Mouse (Mus musculus): ENCODE measurements at regions not wholly inside any gene's neighbourhood (a gene's known extent, or its start where the extent isn't known, plus 50 kb on each side); places are given as distances from the start of the nearest gene placed in this dataset.

DNA sequence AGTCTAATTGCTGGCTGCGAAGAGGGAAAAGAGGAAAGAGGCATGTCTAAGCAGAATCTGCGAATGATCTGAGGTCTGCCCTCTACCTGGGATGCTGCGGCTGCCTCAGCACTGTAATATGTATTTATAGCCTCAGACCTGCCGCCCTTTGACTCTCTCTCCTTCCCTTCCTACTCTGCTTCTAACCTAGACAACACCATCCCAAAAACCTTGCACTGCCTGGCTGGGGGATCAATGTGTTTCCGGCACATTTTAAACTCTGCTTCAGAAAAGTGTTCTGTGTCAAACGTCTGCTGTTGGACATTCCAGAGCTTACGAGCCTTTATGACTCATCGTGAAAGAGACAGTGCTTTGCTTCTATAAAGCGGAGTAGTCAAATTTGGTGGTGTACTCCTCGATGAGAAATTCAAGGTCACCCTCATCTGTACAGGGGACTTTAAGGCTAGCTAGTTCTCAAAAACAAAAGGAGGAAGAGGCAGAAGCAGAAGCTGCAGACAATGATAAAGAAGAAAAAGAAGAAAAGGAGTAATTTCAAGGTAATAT, 91.9 kb upstream of the Smad1 start:
- 0 out of 2 replicates have a peak, but pooled peaks cover 2% of the 10 kb centered on the region for H3K4me1 ChIP-seq (ENCODE audit: control insufficient read depth, insufficient read depth, insufficient read length, low read length)
- no peak overlapping the region for H3K4me3 ChIP-seq (ENCODE audit: insufficient read depth, low read depth, low read length)
- H3K27ac ChIP-seq (replicated peaks; ENCODE audit: low read depth, low read length), result no peak overlapping the region

- Histone ChIP-seq H3K4me1 (ENCODE audit: control insufficient read depth, insufficient read depth, insufficient read length, low read length) (0 out of 2 replicates have a peak, but pooled peaks cover 2% of the 10 kb centered on the region), H3K4me3 (ENCODE audit: insufficient read depth, low read depth, low read length) (no peak overlapping the region), H3K27ac (replicated peaks; ENCODE audit: low read depth, low read length) (no peak overlapping the region)
These were observed 91.4 kb upstream of the Smad1 start for GRCm38 (mm10) chr8:79490739-79491138.

DNA sequence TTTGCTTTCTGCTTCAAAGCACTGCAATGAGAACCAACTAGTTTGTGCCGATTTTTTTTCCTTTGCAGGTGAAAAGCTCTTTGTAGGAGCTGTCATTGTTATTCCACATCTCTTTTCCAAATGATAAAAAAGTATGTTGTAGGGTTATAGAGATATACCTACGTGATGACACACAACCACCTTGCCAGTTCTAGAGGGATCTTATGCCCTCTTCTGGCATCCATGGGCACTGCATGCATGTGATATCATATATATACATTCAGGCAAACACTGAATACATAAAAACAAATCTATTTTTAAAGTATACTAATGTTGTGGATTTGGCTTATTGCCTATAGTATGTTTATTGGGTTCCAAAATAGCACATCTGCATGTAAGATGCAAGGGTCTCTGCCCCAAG, 89.5 kb upstream of the Smad1 start:
- no peak overlapping the region for H3K4me3 ChIP-seq (ENCODE audit: insufficient read depth, low read depth, low read length)
- no peak overlapping the region for H3K27ac ChIP-seq (replicated peaks; ENCODE audit: low read depth, low read length)
- H3K4me1 ChIP-seq (ENCODE audit: control insufficient read depth, insufficient read depth, insufficient read length, low read length), result 0 out of 2 replicates have a peak, but pooled peaks cover 2% of the 10 kb centered on the region

- Histone ChIP-seq H3K4me1 (ENCODE audit: control insufficient read depth, insufficient read depth, insufficient read length, low read length) (peaks cover 2% of the 10 kb centered on the region; the same call in 1 of the 2 replicates), H3K4me3 (ENCODE audit: insufficient read depth, low read depth, low read length) (no peak overlapping the region), H3K27ac (replicated peaks; ENCODE audit: low read depth, low read length) (no peak overlapping the region)
These were observed 88.3 kb upstream of the Smad1 start for GRCm38 (mm10) chr8:79487597-79487996.

DNA sequence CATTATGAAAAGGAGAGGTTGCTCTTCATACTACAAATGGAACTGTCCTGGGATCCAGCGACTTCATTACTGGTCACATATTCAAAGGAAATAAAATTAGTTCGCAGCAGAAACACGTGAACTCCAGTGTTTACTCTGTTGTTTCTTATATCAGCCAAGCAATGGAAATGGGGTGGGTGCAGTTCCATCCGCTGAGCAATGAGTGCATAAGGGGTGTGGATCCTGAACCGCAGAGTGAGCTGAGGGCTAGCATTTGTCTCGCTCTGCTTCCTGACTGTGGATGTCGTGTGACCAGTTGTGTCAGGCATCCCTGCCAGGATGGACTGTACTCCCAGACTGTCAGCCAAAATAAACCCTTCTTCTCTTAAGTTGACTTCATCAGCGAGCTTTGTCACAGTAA, 80.0 kb upstream of the Smad1 start:
- no peak overlapping the region for H3K27ac ChIP-seq (replicated peaks; ENCODE audit: low read depth, low read length)
- H3K4me3 ChIP-seq (ENCODE audit: insufficient read depth, low read depth, low read length), result no peak overlapping the region
- H3K4me1 ChIP-seq (ENCODE audit: control insufficient read depth, insufficient read depth, insufficient read length, low read length), result no peaks in the 10 kb centered on the region; the same call in 1 of the 2 replicates

DNA sequence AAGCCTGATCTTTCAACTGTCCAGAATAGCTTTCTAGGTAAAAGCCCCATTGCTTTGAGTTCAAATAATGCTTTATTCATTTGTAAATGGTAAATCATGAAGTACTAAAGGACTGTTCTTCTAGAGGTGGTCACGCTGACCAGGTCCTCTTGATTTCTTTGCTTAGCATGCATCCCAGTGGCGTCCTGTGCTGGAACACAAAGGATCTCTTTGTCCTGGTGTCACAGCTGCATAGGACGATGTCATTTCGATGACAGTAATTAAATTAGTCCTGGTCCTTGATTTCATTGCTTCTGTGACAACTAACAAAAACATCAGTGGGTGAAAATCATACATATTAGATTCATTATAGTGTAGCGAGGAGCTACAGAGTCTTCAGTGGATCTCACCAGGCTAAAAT, 76.7 kb upstream of the Smad1 start:
- Histone ChIP-seq H3K4me1 (ENCODE audit: control insufficient read depth, insufficient read depth, insufficient read length, low read length) (no peaks in the 10 kb centered on the region), H3K27ac (replicated peaks; ENCODE audit: low read depth, low read length) (no peak overlapping the region)

DNA sequence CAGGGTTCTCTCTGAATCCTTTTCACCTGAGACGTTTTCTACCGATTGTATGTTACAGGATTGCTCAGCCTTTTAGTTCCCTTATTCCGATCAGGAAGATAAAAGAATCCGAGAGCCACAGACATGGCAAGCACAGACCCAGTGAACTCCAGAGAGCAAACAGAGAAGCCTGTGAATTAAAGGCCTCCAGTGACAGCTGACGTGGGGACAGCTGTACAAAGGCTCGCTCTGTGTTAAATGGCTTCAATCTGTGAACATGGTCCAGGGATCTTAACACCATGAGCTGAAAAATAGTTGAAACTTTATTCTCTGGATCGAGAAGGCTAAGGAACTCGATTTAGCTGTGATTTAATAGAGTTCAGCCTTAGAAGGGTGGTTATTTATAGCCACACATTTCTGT, 75.4 kb upstream of the Smad1 start:
- Histone ChIP-seq H3K4me3 (ENCODE audit: insufficient read depth, low read depth, low read length) (no peak overlapping the region), H3K4me1 (ENCODE audit: control insufficient read depth, insufficient read depth, insufficient read length, low read length) (no peaks in the 10 kb centered on the region), H3K27ac (replicated peaks; ENCODE audit: low read depth, low read length) (no peak overlapping the region)

More for the DNA sequence above, 76.7 kb upstream of the Smad1 start:
- no peak overlapping the region for H3K4me3 ChIP-seq (ENCODE audit: insufficient read depth, low read depth, low read length)

- Histone ChIP-seq H3K4me1 (ENCODE audit: control insufficient read depth, insufficient read depth, insufficient read length, low read length) (no peaks in the 10 kb centered on the region), H3K4me3 (ENCODE audit: insufficient read depth, low read depth, low read length) (no peak overlapping the region), H3K27ac (replicated peaks; ENCODE audit: low read depth, low read length) (no peak overlapping the region)
These were observed 52.8 kb upstream of the Smad1 start for GRCm38 (mm10) chr8:79452101-79452500.

DNA sequence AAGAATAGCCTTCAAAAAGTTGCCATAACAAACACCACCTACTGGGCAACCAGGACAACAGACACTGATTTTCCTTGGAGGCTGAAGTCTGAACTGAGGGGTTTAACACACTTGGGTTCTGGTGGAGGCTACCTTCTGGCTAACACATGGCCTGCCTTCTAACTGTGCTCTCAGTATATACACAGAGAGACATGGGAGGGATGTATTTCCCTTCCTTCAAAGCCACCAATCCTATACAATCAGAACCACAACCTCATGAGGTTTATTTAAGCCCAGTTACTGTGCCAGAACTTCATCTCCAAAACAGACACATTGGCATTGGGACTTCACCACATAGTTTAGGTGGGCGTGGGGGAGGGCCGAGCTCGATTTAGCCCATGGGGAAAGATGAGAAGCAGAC, 50.1 kb upstream of the Smad1 start:
- H3K27ac ChIP-seq (replicated peaks; ENCODE audit: low read depth, low read length), result no peak overlapping the region
- no peak overlapping the region for H3K4me3 ChIP-seq (ENCODE audit: insufficient read depth, low read depth, low read length)
- H3K4me1 ChIP-seq (ENCODE audit: control insufficient read depth, insufficient read depth, insufficient read length, low read length), result no peaks in the 10 kb centered on the region

All from brown adipose tissue, adult 24 weeks (tissue).